ENCODE assay signal across 8 mouse cellular contexts in genomic region chr12:24706764-24707479, GRCm38 (mm10). TPM values are rescaled to one million over a fixed set of nuclear protein-coding genes. Genes with fewer than 3 reads are reported as not detected.
A peak's percentile ranks its signal among the peaks of the same experiment; 100 is the strongest.
DNase-seq lines count a peak whose midpoint lies in the region; ATAC-seq and TF ChIP-seq lines count a peak whose summit lies in the region.

No protein-coding gene starts in this region.

- no peak for TF ChIP-seq CTCF in heart, adult 2 months (IDR thresholded peaks at IDR 0.05)

- 2% methylated on average over 27 of the region's 27 CpGs for WGBS in heart, embryonic 15.5 days
- 9% methylated on average over 27 of the region's 27 CpGs for WGBS in heart, adult 2 months
- under 1% methylated on average over 27 of the region's 27 CpGs for WGBS in hindbrain, embryonic 10.5 days
- 1% methylated on average over 27 of the region's 27 CpGs for WGBS in limb, embryonic 14.5 days
- WGBS in neural tube, embryonic 14.5 days, result 1% methylated on average over 27 of the region's 27 CpGs

- no peak for DNase-seq in heart, adult 2 months
- DNase-seq in c-Kit-positive CD71-positive TER-119-negative erythroid progenitor cells, embryonic 14.5 days (ENCODE audit: low read depth), result peak; percentile 75
- peak; percentile 80 for DNase-seq in hindbrain, embryonic 10.5 days (ENCODE audit: low spot score)
- peak; percentile 49 for DNase-seq in limb, embryonic 14.5 days (ENCODE audit: low spot score)
- no peak for DNase-seq in cerebellum, adult 8-10 months

- TF ChIP-seq EP300 in heart, adult 2 months (IDR thresholded peaks at IDR 0.05; ENCODE audit: insufficient read depth, low read depth, low read length), result no peak

- no peaks in the 10 kb centered on the region for H3K9me3 ChIP-seq in heart, embryonic 15.5 days (replicated peaks)
- no peaks in the 10 kb centered on the region for H3K9me3 ChIP-seq in hindbrain, embryonic 10.5 days
- H3K9me3 ChIP-seq in limb, embryonic 14.5 days (ENCODE audit: control insufficient read depth, low read length), result no peaks in the 10 kb centered on the region
- no peaks in the 10 kb centered on the region for H3K9me3 ChIP-seq in neural tube, embryonic 14.5 days (ENCODE audit: control insufficient read depth, low read length)

- peak overlapping the region; percentile 57 for H3K27ac ChIP-seq in heart, embryonic 15.5 days
- no peak overlapping the region for H3K27ac ChIP-seq in heart, adult 2 months
- H3K27ac ChIP-seq in hindbrain, embryonic 10.5 days, result peak overlapping the region; percentile 99
- no peak overlapping the region for H3K27ac ChIP-seq in limb, embryonic 14.5 days (replicated peaks; ENCODE audit: low read depth, low read length)
- H3K27ac ChIP-seq in neural tube, embryonic 14.5 days (ENCODE audit: low read depth, low read length), result no peak overlapping the region

- peak; percentile 41 for ATAC-seq in heart, embryonic 15.5 days (replicated peaks; ENCODE audit: insufficient number of reproducible peaks, insufficient read depth, low FRiP score, low read depth)
- ATAC-seq in limb, embryonic 14.5 days (ENCODE audit: low FRiP score, low read depth), result no peak
- ATAC-seq in neural tube, embryonic 14.5 days (ENCODE audit: low read depth), result no peak
- no peak for ATAC-seq in monocyte, adult 5-6 weeks (replicated peaks; ENCODE audit: insufficient number of reproducible peaks, low FRiP score, low TSS enrichment, poor library complexity, severe bottlenecking)

- intact Hi-C loops in heart, adult 2 months (cut with DNase I), result no loop called here

- H3K4me3 ChIP-seq in heart, embryonic 15.5 days, result peak overlapping the region; percentile 92
- H3K4me3 ChIP-seq in heart, adult 2 months, result no peak overlapping the region
- peak overlapping the region; percentile 96 for H3K4me3 ChIP-seq in hindbrain, embryonic 10.5 days
- H3K4me3 ChIP-seq in limb, embryonic 14.5 days (replicated peaks; ENCODE audit: low read length), result peak overlapping the region; percentile 93
- H3K4me3 ChIP-seq in neural tube, embryonic 14.5 days (ENCODE audit: low read depth, low read length), result no peak overlapping the region

- no peaks in the 10 kb centered on the region for H3K79me2 ChIP-seq in heart, adult 2 months (replicated peaks; ENCODE audit: control insufficient read depth, insufficient read depth, low read length)

- H3K36me3 ChIP-seq in heart, embryonic 15.5 days, result peaks cover 9% of the 10 kb centered on the region
- H3K36me3 ChIP-seq in heart, adult 2 months (ENCODE audit: control insufficient read depth, insufficient read depth, low read length), result no peaks in the 10 kb centered on the region
- H3K36me3 ChIP-seq in hindbrain, embryonic 10.5 days, result peaks cover 35% of the 10 kb centered on the region
- peaks cover 17% of the 10 kb centered on the region for H3K36me3 ChIP-seq in limb, embryonic 14.5 days (ENCODE audit: control insufficient read depth, insufficient read depth, low read length)
- no peaks in the 10 kb centered on the region for H3K36me3 ChIP-seq in neural tube, embryonic 14.5 days (ENCODE audit: control insufficient read depth, insufficient read depth, low read length)

- H3K4me2 ChIP-seq in heart, embryonic 15.5 days, result peak overlapping the region; percentile 92
- peak overlapping the region; percentile 85 for H3K4me2 ChIP-seq in limb, embryonic 14.5 days (replicated peaks; ENCODE audit: low read depth, low read length, severe bottlenecking)
- H3K4me2 ChIP-seq in neural tube, embryonic 14.5 days (ENCODE audit: low read depth, low read length), result peak overlapping the region; percentile 68; the same call in 1 of the 2 replicates

- H3K27me3 ChIP-seq in heart, embryonic 15.5 days, result no peaks in the 10 kb centered on the region
- H3K27me3 ChIP-seq in heart, adult 2 months (ENCODE audit: control insufficient read depth, insufficient read depth, low read length), result no peaks in the 10 kb centered on the region
- H3K27me3 ChIP-seq in hindbrain, embryonic 10.5 days (ENCODE audit: insufficient read depth, poor library complexity, severe bottlenecking), result no peaks in the 10 kb centered on the region
- H3K27me3 ChIP-seq in limb, embryonic 14.5 days (ENCODE audit: control insufficient read depth, insufficient read depth, low read length), result no peaks in the 10 kb centered on the region
- no peaks in the 10 kb centered on the region for H3K27me3 ChIP-seq in neural tube, embryonic 14.5 days (ENCODE audit: control insufficient read depth, insufficient read depth, low read length)

- peaks cover 51% of the 10 kb centered on the region for H3K4me1 ChIP-seq in heart, embryonic 15.5 days (replicated peaks)
- H3K4me1 ChIP-seq in heart, adult 2 months (ENCODE audit: control insufficient read depth, insufficient read depth, low read length), result peaks cover 7% of the 10 kb centered on the region
- H3K4me1 ChIP-seq in hindbrain, embryonic 10.5 days (replicated peaks), result peaks cover 45% of the 10 kb centered on the region
- peaks cover 29% of the 10 kb centered on the region for H3K4me1 ChIP-seq in limb, embryonic 14.5 days (ENCODE audit: control insufficient read depth, insufficient read depth, low read length)
- peaks cover 11% of the 10 kb centered on the region; the same call in 1 of the 2 replicates for H3K4me1 ChIP-seq in neural tube, embryonic 14.5 days (ENCODE audit: control insufficient read depth, insufficient read depth, low read length)

- H3K9ac ChIP-seq in heart, embryonic 15.5 days, result peak overlapping the region; percentile 59
- H3K9ac ChIP-seq in heart, adult 2 months (ENCODE audit: low read depth, low read length), result no peak overlapping the region
- H3K9ac ChIP-seq in limb, embryonic 14.5 days (ENCODE audit: low read depth, low read length, severe bottlenecking), result no peak overlapping the region
- no peak overlapping the region for H3K9ac ChIP-seq in neural tube, embryonic 14.5 days (replicated peaks; ENCODE audit: low read depth, low read length)

- no peak for TF ChIP-seq POLR2A in heart, adult 2 months (IDR thresholded peaks at IDR 0.05; ENCODE audit: insufficient read depth, low read depth, low read length)
- TF ChIP-seq POLR2A in limb, embryonic 14.5 days (IDR thresholded peaks at IDR 0.05; ENCODE audit: borderline replicate concordance, extremely low read depth, insufficient read depth, insufficient read length), result no peak

RNA-seq across cellular contexts. Expression of gene Rrm2, which starts 1.1 kb away (rescaled TPM):
- polyA plus RNA-seq in heart, embryonic 15.5 days (2015; fragmentation: Nextera tagmentation; extraction: Ambion mirVana), result 208 and 223 TPM in 2 replicates
- total RNA-seq in heart, adult 2 months (2021), result 1 to 10 TPM; 1.8 to 2.1 TPM
- 0.82 and 1.7 TPM in 2 replicates for polyA plus RNA-seq in heart, adult 2 months (2012; rRNA removed)
- polyA plus RNA-seq in hindbrain, embryonic 10.5 days (2016; fragmentation: Nextera tagmentation; extraction: Ambion mirVana), result 552 and 686 TPM in 2 replicates
- polyA plus RNA-seq in limb, embryonic 14.5 days (2012; rRNA removed), result 60.6 and 67.2 TPM in 2 replicates
- polyA plus RNA-seq in limb, embryonic 14.5 days (2014; fragmentation: Nextera tagmentation; extraction: Ambion mirVana), result 128 and 135 TPM in 2 replicates
- polyA plus RNA-seq in neural tube, embryonic 14.5 days (2014; fragmentation: Nextera tagmentation; extraction: Ambion mirVana), result 26.1 and 31.2 TPM in 2 replicates
- total RNA-seq in monocyte, adult 5-6 weeks (2017), result 5.4 to 11.1 TPM (median 6.5 TPM) in 3 replicates

RNA-seq across cellular contexts. Expression of gene Cys1, which starts 25.3 kb away (rescaled TPM):
- polyA plus RNA-seq in heart, embryonic 15.5 days (2015; fragmentation: Nextera tagmentation; extraction: Ambion mirVana), result 1.4 TPM in 2 replicates
- 1 to 10 TPM; 3.3 to 4.0 TPM for total RNA-seq in heart, adult 2 months (2021)
- 5.6 and 7.4 TPM in 2 replicates for polyA plus RNA-seq in heart, adult 2 months (2012; rRNA removed)
- polyA plus RNA-seq in hindbrain, embryonic 10.5 days (2016; fragmentation: Nextera tagmentation; extraction: Ambion mirVana), result 0.34 and 0.55 TPM in 2 replicates
- polyA plus RNA-seq in limb, embryonic 14.5 days (2012; rRNA removed), result 11.3 and 13.6 TPM in 2 replicates
- 8.9 and 11.2 TPM in 2 replicates for polyA plus RNA-seq in limb, embryonic 14.5 days (2014; fragmentation: Nextera tagmentation; extraction: Ambion mirVana)
- polyA plus RNA-seq in neural tube, embryonic 14.5 days (2014; fragmentation: Nextera tagmentation; extraction: Ambion mirVana), result 1.3 and 2.2 TPM in 2 replicates
- total RNA-seq in monocyte, adult 5-6 weeks (2017), result not detected in 3 replicates

RNA-seq across cellular contexts. Expression of gene Klf11, which starts 55.8 kb away (rescaled TPM):
- 17.7 and 18.4 TPM in 2 replicates for polyA plus RNA-seq in heart, embryonic 15.5 days (2015; fragmentation: Nextera tagmentation; extraction: Ambion mirVana)
- total RNA-seq in heart, adult 2 months (2021), result 10 to 100 TPM in 1 of 2 experiments, 1 to 10 TPM in 1; 7.8 to 13.5 TPM
- 8.8 and 15.1 TPM in 2 replicates for polyA plus RNA-seq in heart, adult 2 months (2012; rRNA removed)
- polyA plus RNA-seq in hindbrain, embryonic 10.5 days (2016; fragmentation: Nextera tagmentation; extraction: Ambion mirVana), result 13.2 and 14.0 TPM in 2 replicates
- polyA plus RNA-seq in limb, embryonic 14.5 days (2012; rRNA removed), result 12.1 and 15.6 TPM in 2 replicates
- polyA plus RNA-seq in limb, embryonic 14.5 days (2014; fragmentation: Nextera tagmentation; extraction: Ambion mirVana), result 13.3 and 16.4 TPM in 2 replicates
- polyA plus RNA-seq in neural tube, embryonic 14.5 days (2014; fragmentation: Nextera tagmentation; extraction: Ambion mirVana), result 13.3 and 18.8 TPM in 2 replicates
- 27.5 to 35.9 TPM (median 31.5 TPM) in 3 replicates for total RNA-seq in monocyte, adult 5-6 weeks (2017)

Comparison
In these comparisons a context has a peak if more than half of its experiments do, and no peak if none do; other contexts are left out.
1. H3K27ac ChIP-seq: peak in heart, embryonic 15.5 days (single experiment) and hindbrain, embryonic 10.5 days (single experiment); none in heart, adult 2 months (single experiment), limb, embryonic 14.5 days (single experiment) and neural tube, embryonic 14.5 days (single experiment).
2. H3K4me3 ChIP-seq: peak in heart, embryonic 15.5 days (single experiment), hindbrain, embryonic 10.5 days (single experiment) and limb, embryonic 14.5 days (single experiment); none in heart, adult 2 months (single experiment) and neural tube, embryonic 14.5 days (single experiment).
3. RNA of gene Rrm2, which starts 1.1 kb away (polyA plus RNA-seq): 552 to 686 TPM in hindbrain, embryonic 10.5 days, 208 to 223 TPM in heart, embryonic 15.5 days, 60.6 to 135 TPM in limb, embryonic 14.5 days and 26.1 to 31.2 TPM in neural tube, embryonic 14.5 days; 0.82 to 1.7 TPM in heart, adult 2 months; every median in the first group is over 10 times any median in the second.
4. DNase-seq: peak in c-Kit-positive CD71-positive TER-119-negative erythroid progenitor cells, embryonic 14.5 days (single experiment), hindbrain, embryonic 10.5 days (single experiment) and limb, embryonic 14.5 days (single experiment); none in heart, adult 2 months (0 of 2) and cerebellum, adult 8-10 months (single experiment).
5. Peak in every context shown above with its lines, with median percentiles within 50 percentile points of each other: H3K4me2 ChIP-seq.